Mouse (Mus musculus): ENCODE data around the gene Sesn1. TPM values are rescaled to one million over a fixed set of nuclear protein-coding genes. Genes with fewer than 3 reads are reported as not detected.

The Sesn1 gene
- polyA plus RNA-seq, 1 experiment = 12.7 TPM

GRCm38 (mm10) chr10:41867956-41868355 lies 58.2 kb downstream of the Sesn1 start:
- no peaks in the 10 kb centered on the region for H3K36me3 ChIP-seq (ENCODE audit: control insufficient read depth, insufficient read depth, low read length)
- peak overlapping the region; percentile 47 for H3K4me3 ChIP-seq (ENCODE audit: control insufficient read depth, low read depth, low read length)
- H3K4me1 ChIP-seq (ENCODE audit: control insufficient read depth, insufficient read depth, low read length) = no peaks in the 10 kb centered on the region
- TF ChIP-seq CTCF (IDR thresholded peaks at IDR 0.05; ENCODE audit: control insufficient read depth, insufficient read depth, insufficient replicate concordance, low read depth, low read length) = no peak
- no peak for TF ChIP-seq POLR2A (IDR thresholded peaks at IDR 0.05; ENCODE audit: control insufficient read depth, low read depth, low read length)
- H3K27me3 ChIP-seq (ENCODE audit: control insufficient read depth, insufficient read depth, low read length) = no peaks in the 10 kb centered on the region
- no peak overlapping the region for H3K27ac ChIP-seq (ENCODE audit: control insufficient read depth, insufficient read depth, low read depth, low read length)

DNA sequence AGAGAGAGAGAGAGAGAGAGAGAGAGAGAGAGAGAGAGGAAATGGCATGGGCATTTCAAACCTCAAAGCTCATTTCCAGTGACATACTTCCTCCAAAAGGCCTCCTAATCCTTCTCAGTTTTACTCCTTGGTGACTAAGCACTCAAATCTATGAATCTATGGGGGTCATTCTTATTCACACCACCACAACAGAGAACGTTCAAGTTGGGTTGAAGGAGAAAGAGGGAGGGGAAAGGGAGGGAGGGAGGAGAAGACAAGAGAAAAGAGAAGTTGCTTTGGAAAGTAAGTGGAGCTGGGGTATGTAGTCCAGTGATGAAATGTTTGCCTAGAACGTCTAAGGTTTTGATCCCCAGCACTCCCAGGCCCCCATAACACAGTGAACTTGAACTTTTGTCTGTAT lies 60.4 kb downstream of the Sesn1 start:
- Histone ChIP-seq H3K27me3 (ENCODE audit: control insufficient read depth, insufficient read depth, low read length) (no peaks in the 10 kb centered on the region), H3K4me3 (ENCODE audit: control insufficient read depth, low read depth, low read length) (no peak overlapping the region), H3K27ac (ENCODE audit: control insufficient read depth, insufficient read depth, low read depth, low read length) (no peak overlapping the region), H3K36me3 (ENCODE audit: control insufficient read depth, insufficient read depth, low read length) (no peaks in the 10 kb centered on the region), H3K4me1 (ENCODE audit: control insufficient read depth, insufficient read depth, low read length) (no peaks in the 10 kb centered on the region)
- TF ChIP-seq POLR2A (IDR thresholded peaks at IDR 0.05; ENCODE audit: control insufficient read depth, low read depth, low read length) (no peak), CTCF (IDR thresholded peaks at IDR 0.05; ENCODE audit: control insufficient read depth, insufficient read depth, insufficient replicate concordance, low read depth, low read length) (no peak)

- H3K4me3 ChIP-seq (ENCODE audit: control insufficient read depth, low read depth, low read length) = no peak overlapping the region
- no peak overlapping the region for H3K27ac ChIP-seq (ENCODE audit: control insufficient read depth, insufficient read depth, low read depth, low read length)
- H3K27me3 ChIP-seq (ENCODE audit: control insufficient read depth, insufficient read depth, low read length) = no peaks in the 10 kb centered on the region
- H3K4me1 ChIP-seq (ENCODE audit: control insufficient read depth, insufficient read depth, low read length) = no peaks in the 10 kb centered on the region
- no peak for TF ChIP-seq CTCF (IDR thresholded peaks at IDR 0.05; ENCODE audit: control insufficient read depth, insufficient read depth, insufficient replicate concordance, low read depth, low read length)
- no peak for TF ChIP-seq POLR2A (IDR thresholded peaks at IDR 0.05; ENCODE audit: control insufficient read depth, low read depth, low read length)
- H3K36me3 ChIP-seq (ENCODE audit: control insufficient read depth, insufficient read depth, low read length) = no peaks in the 10 kb centered on the region
Observed at GRCm38 (mm10) chr10:41871564-41871963, 61.8 kb downstream of the Sesn1 start.

DNA sequence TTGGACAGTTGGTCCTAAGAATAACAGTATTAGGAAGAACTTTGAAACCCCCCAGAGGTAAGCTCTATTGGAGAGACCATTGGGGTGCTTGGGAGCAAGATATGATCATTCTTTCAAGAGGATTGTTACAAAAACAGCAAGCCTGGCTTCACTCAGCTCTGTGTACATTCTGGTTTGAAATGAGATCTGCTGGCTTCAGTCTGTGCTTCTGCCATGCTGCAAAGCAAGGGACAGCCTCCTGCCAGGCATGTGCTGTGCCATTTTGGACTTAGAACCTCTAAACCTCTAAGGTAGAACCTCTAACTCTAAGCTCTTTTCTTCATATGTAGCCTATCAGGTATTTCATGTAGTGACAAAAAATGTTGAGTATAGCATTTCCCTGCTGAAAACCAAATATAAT lies 65.9 kb downstream of the Sesn1 start:
- Histone ChIP-seq H3K4me3 (ENCODE audit: control insufficient read depth, low read depth, low read length) (no peak overlapping the region), H3K4me1 (ENCODE audit: control insufficient read depth, insufficient read depth, low read length) (no peaks in the 10 kb centered on the region), H3K36me3 (ENCODE audit: control insufficient read depth, insufficient read depth, low read length) (no peaks in the 10 kb centered on the region), H3K27ac (ENCODE audit: control insufficient read depth, insufficient read depth, low read depth, low read length) (no peak overlapping the region), H3K27me3 (ENCODE audit: control insufficient read depth, insufficient read depth, low read length) (no peaks in the 10 kb centered on the region)
- no peak for TF ChIP-seq POLR2A (IDR thresholded peaks at IDR 0.05; ENCODE audit: control insufficient read depth, low read depth, low read length)
- TF ChIP-seq CTCF (IDR thresholded peaks at IDR 0.05; ENCODE audit: control insufficient read depth, insufficient read depth, insufficient replicate concordance, low read depth, low read length) = no peak

DNA sequence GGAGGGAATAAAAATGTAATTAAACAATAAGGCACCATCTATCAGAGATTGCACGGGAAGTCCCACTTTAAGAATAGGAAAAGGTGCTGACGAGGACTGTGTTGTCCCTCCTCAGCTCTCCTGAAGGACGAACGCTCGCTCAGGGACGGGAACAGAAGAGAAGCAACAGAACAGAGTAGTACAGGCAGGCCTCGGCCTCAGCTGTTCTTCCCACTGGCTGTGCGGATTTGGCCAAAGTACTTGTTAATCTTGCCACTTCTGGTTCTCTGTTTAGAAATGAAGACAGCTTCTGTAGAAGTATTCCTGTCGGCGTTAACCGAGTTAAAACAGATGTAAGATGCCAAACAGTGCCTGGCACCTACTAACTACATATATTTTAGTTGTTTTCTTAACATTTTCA lies 68.6 kb downstream of the Sesn1 start:
- TF ChIP-seq CTCF (IDR thresholded peaks at IDR 0.05; ENCODE audit: control insufficient read depth, insufficient read depth, insufficient replicate concordance, low read depth, low read length) = no peak
- no peak for TF ChIP-seq POLR2A (IDR thresholded peaks at IDR 0.05; ENCODE audit: control insufficient read depth, low read depth, low read length)
- Histone ChIP-seq H3K27ac (ENCODE audit: control insufficient read depth, insufficient read depth, low read depth, low read length) (no peak overlapping the region), H3K4me3 (ENCODE audit: control insufficient read depth, low read depth, low read length) (no peak overlapping the region), H3K27me3 (ENCODE audit: control insufficient read depth, insufficient read depth, low read length) (no peaks in the 10 kb centered on the region), H3K4me1 (ENCODE audit: control insufficient read depth, insufficient read depth, low read length) (no peaks in the 10 kb centered on the region), H3K36me3 (ENCODE audit: control insufficient read depth, insufficient read depth, low read length) (no peaks in the 10 kb centered on the region)

- no peak for TF ChIP-seq CTCF (IDR thresholded peaks at IDR 0.05; ENCODE audit: control insufficient read depth, insufficient read depth, insufficient replicate concordance, low read depth, low read length)
- no peak for TF ChIP-seq POLR2A (IDR thresholded peaks at IDR 0.05; ENCODE audit: control insufficient read depth, low read depth, low read length)
- Histone ChIP-seq H3K4me1 (ENCODE audit: control insufficient read depth, insufficient read depth, low read length) (no peaks in the 10 kb centered on the region), H3K36me3 (ENCODE audit: control insufficient read depth, insufficient read depth, low read length) (no peaks in the 10 kb centered on the region), H3K27me3 (ENCODE audit: control insufficient read depth, insufficient read depth, low read length) (no peaks in the 10 kb centered on the region), H3K27ac (ENCODE audit: control insufficient read depth, insufficient read depth, low read depth, low read length) (no peak overlapping the region), H3K4me3 (ENCODE audit: control insufficient read depth, low read depth, low read length) (no peak overlapping the region)
Observed at GRCm38 (mm10) chr10:41879675-41880074, 69.9 kb downstream of the Sesn1 start.

GRCm38 (mm10) chr10:41880206-41880605 lies 70.5 kb downstream of the Sesn1 start:
- no peak overlapping the region for H3K4me3 ChIP-seq (ENCODE audit: control insufficient read depth, low read depth, low read length)
- H3K4me1 ChIP-seq (ENCODE audit: control insufficient read depth, insufficient read depth, low read length) = no peaks in the 10 kb centered on the region
- no peaks in the 10 kb centered on the region for H3K36me3 ChIP-seq (ENCODE audit: control insufficient read depth, insufficient read depth, low read length)
- H3K27ac ChIP-seq (ENCODE audit: control insufficient read depth, insufficient read depth, low read depth, low read length) = no peak overlapping the region
- TF ChIP-seq CTCF (IDR thresholded peaks at IDR 0.05; ENCODE audit: control insufficient read depth, insufficient read depth, insufficient replicate concordance, low read depth, low read length) = no peak
- no peak for TF ChIP-seq POLR2A (IDR thresholded peaks at IDR 0.05; ENCODE audit: control insufficient read depth, low read depth, low read length)
- H3K27me3 ChIP-seq (ENCODE audit: control insufficient read depth, insufficient read depth, low read length) = no peaks in the 10 kb centered on the region

GRCm38 (mm10) chr10:41880777-41881176 lies 71.0 kb downstream of the Sesn1 start:
- Histone ChIP-seq H3K4me1 (ENCODE audit: control insufficient read depth, insufficient read depth, low read length) (no peaks in the 10 kb centered on the region), H3K27ac (ENCODE audit: control insufficient read depth, insufficient read depth, low read depth, low read length) (no peak overlapping the region), H3K36me3 (ENCODE audit: control insufficient read depth, insufficient read depth, low read length) (no peaks in the 10 kb centered on the region), H3K27me3 (ENCODE audit: control insufficient read depth, insufficient read depth, low read length) (no peaks in the 10 kb centered on the region), H3K4me3 (ENCODE audit: control insufficient read depth, low read depth, low read length) (no peak overlapping the region)
- no peak for TF ChIP-seq POLR2A (IDR thresholded peaks at IDR 0.05; ENCODE audit: control insufficient read depth, low read depth, low read length)
- no peak for TF ChIP-seq CTCF (IDR thresholded peaks at IDR 0.05; ENCODE audit: control insufficient read depth, insufficient read depth, insufficient replicate concordance, low read depth, low read length)
